Mouse (Mus musculus): Measurements from ENCODE around the gene Dgkz. TPM values are rescaled to one million over a fixed set of nuclear protein-coding genes. Genes with fewer than 3 reads are reported as not detected.

Dgkz gene
- polyA plus RNA-seq (2012; ENCODE audit: low replicate concordance) = 197 and 231 TPM in 2 replicates

DNA sequence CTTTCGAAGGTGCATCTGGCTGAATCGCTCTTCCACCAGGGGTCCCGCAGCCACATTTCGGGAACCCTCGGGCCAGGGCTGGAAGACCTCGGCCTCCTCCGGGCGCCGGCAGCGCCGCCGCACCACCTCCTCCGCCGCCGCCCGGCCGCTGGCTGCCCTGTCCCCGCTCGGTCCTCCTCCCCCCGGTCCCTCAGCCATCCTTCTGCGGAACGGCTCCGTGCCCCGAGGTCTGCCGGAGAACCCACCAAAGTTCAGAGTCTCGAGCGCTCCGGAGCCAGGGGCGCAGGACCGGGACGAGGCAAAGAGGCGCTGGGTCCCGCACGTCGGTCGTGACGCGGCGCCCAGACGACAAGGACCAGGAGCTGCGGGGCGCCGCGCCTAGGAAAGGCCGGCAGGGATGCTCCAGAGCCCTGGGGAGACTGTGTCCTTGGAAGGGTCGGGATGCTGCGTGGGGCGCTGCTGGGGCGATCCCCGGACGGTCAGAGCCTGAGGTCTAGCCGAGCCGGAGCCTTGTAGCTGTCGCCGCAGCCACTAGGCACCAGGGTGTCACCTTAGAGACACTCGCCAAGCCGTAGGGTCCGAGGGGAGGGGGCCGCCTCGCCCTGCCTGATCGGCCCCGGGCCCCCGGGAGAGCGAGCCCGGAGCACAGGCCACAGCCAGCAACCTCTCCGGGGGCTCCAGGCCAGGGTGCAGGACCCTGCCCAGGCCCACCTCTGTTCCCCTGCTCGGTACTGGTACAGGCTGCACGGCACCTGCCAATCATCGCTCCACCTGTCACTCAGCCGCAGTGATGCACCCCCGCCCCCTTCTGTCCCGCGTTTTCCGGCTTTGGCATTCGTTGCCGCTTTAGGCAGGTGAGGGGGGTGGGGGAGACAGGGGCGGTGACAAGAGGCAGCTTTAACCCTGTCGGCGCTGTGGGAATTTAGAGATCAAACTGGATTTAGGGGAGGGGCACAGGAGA lies at the start of gene Dgkz:
Gene Dgkz (minus strand): TSS at position 284 of the 961 bp plus-strand sequence.

GRCm38 (mm10) chr2:92024274-92024672 lies 48.6 kb upstream of the Dgkz start, which contains the start of gene Creb3l1:
TSS of gene Creb3l1 (minus strand) at chr2:92024502.

GRCm38 (mm10) chr2:91945483-91945882 lies 30.2 kb downstream of the Dgkz start, which contains the start of gene Gm9821:
TSS of gene Gm9821 (plus strand) at chr2:91945703.

DNA sequence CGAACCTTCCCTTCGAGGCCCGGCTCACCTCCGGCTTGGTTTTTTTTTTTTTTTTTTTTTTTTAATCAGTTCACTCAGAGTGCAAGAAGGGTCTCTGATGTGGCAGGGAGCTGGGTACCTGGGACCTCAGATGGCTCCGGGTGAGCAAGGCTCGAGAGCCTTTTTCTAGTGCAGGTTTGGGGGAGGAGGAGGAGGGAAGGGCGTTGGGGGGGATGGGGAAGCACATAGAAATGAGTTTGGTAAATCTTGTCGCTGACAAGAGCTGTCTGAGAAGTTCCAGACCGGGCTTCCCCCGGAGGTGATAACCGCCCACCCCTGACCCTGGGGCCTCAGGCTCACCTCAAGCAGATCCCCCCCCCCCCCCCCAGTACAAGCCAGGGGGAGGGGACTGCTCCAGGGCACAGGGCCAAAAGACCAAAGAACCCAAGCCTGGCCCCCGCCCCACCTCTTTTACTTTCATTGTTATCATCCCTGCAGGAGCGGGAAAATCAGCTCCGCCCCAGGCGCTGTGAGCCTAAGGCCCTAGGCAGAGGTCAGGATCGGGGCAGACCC lies 43.4 kb downstream of the Dgkz start, which contains the start of gene Mdk:
Gene Mdk (minus strand): TSS at position 138 of the 552 bp plus-strand sequence.

DNA sequence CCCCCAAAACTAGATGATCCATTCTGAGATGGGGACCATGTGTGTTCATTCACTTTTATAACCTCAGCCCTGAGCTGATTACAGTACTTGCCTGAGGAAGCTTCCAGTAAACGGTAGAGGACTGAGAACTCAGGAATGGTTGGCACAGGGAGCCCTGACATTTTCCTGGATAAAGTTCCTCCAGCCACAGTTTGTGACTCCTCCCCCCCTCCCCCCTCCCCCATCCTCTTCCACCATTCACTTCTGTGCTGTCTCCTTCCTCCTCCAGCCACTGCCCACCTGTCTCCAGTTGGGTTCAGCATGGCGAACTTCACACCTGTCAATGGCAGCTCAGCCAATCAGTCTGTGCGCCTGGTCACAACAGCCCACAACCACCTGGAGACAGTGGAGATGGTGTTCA lies 48.7 kb downstream of the Dgkz start, which contains the start of gene Chrm4:
Gene Chrm4 (plus strand): TSS at position 301 of the 400 bp plus-strand sequence.

Other genes starting within 250 kb of the Dgkz start
- gene Ambra1, start 245.7 kb downstream of the Dgkz start, polyA plus RNA-seq (2012; ENCODE audit: low replicate concordance) = 30.4 and 31.8 TPM in 2 replicates
- gene Chrm4, start 48.6 kb downstream of the Dgkz start, polyA plus RNA-seq (2012; ENCODE audit: low replicate concordance) = 9.1 and 14.1 TPM in 2 replicates
- 6.0 and 9.2 TPM in 2 replicates for gene Mdk, start 43.6 kb downstream of the Dgkz start, polyA plus RNA-seq (2012; ENCODE audit: low replicate concordance)
- not detected in 2 replicates for gene Gm9821, start 30.2 kb downstream of the Dgkz start, polyA plus RNA-seq (2012; ENCODE audit: low replicate concordance)
- 2.0 and 3.2 TPM in 2 replicates for gene Creb3l1, start 48.6 kb upstream of the Dgkz start, polyA plus RNA-seq (2012; ENCODE audit: low replicate concordance)
- 6.9 and 17.0 TPM in 2 replicates for gene Phf21a, start 117.3 kb upstream of the Dgkz start, polyA plus RNA-seq (2012; ENCODE audit: low replicate concordance)

Data from leukemia stem cell, adult 10-12 weeks (primary cell).